Mouse (Mus musculus) E14TG2a.4 (cell line): ENCODE data around the gene Zc3h18.

Experiments used
- CTCF ChIP-seq: conservative IDR thresholded peaks from 2 replicates; pipeline ENCODE4 v1.5.1; 2014; ENCODE audit warnings: low read length
- NANOG ChIP-seq: IDR thresholded peaks from 2 replicates; pipeline ENCODE4 v1.6.1; 2014; ENCODE audit warnings: borderline replicate concordance, low read length, mixed read lengths
- POU5F1 ChIP-seq: IDR thresholded peaks from 2 replicates; pipeline ENCODE4 v1.6.1; 2014; ENCODE audit warnings: low read length, borderline replicate concordance

DNA sequence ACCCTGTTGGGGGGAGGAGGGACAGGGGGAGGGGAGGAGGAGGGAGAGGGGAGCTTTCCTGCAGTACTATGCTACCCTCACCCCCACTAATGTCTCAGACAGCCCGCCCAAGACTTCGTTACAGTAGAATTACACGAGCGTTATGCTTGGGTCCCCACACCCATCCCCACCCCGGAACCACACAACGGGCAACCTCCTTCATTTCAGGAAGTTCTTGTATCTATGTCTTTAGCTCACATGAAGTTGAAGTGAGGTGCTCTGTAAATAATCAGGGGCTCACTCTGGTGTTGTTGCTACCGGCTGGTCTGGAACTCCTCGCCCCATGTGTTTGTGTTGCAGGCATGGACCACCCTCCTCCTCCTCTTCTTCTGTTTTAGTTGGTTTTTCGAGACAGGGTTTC is 51.8 kb downstream of the Zc3h18 start:
- TF ChIP-seq CTCF (no peak), NANOG (no peak), POU5F1 (no peak)
